Mouse (Mus musculus): ENCODE results near the gene Map4k1.

Gene Map4k1

DNA sequence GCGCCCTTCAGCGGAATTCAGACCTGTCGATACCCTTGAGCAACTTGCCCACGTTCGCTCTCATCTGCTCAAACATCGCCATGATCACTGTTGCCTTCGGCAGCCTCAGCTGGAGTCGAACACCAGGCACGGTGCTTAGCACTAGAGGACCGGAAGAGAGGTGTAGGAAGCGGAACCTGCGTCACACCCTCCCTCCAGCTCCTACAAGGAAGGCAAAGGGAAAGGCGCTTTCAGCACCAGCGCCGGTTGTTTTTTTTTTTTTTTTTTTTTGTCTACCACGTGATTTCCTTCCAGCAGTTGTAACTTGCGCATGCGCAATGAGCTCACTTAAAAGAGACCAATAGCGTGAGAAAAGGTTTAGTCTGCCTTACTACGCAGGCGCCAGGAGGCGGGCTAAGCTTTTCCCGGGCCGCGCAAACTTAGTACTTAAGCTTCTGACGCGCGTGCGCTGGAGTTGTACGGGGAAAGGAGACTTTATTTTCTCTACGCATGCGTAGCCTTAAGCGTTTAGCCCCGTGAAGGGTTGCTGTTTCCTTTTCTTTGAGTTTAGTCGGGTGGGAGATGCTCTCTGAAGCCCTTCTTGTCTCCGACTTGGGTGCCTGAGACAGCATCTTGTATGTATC, at the start of gene Map4k1, which contains the start of gene Eif3k:
Map4k1 (plus strand) TSS at position 400 of the 623 bp plus-strand sequence.
Eif3k (minus strand) TSS at position 214 of the 623 bp plus-strand sequence.
- peak; percentile 97 for DNase-seq

DNA sequence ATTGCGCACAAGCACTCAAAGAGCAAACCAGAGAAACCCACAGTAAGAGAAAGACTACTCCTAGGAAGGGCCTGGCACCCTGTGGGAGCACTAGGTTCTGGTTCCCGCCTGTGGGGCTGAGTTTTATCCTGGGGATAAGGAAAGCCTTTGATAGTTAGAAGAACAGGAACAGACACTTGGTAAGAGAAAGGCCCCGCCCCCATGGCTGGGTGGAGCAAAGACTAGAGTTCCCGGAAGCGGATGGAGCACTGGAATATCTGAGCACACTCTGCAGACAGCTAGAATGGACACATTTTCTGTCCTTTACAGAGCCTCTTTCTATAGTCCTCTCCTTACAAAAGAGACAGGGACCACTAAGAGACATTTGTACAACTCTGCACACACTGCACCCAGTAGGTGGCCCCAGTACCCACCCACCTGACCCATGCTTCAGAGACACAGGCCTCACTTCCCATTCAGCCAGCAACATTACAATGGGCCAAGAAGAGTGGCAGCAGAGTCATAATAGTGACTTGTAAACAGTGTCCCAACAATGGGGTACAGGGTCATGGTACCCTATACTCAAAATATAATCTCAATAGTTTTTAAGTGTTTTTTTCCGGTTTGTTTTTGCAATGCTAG, 49.3 kb upstream of the Map4k1 start:
- DNase-seq, result no peak

DNA sequence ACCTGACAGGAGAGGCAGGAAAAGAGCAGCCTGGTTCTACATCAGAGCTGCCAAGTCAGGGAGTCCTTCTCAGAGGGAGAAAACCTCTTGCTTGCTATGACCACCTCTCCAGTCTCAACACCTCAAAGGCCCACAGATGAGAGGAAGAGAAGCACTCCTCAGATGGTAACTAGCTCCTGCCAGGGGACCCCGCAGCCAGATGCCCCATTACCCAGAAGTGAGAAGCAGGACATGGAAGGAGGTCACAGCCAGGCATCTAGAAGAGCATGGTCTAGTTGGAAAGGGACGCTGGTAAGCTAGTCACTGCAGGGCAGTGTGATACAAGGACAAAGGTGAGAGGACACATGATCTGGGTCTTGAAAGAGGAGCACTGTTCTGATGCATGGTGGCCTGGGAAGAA, 48.0 kb upstream of the Map4k1 start:
- DNase-seq, result no peak

DNA sequence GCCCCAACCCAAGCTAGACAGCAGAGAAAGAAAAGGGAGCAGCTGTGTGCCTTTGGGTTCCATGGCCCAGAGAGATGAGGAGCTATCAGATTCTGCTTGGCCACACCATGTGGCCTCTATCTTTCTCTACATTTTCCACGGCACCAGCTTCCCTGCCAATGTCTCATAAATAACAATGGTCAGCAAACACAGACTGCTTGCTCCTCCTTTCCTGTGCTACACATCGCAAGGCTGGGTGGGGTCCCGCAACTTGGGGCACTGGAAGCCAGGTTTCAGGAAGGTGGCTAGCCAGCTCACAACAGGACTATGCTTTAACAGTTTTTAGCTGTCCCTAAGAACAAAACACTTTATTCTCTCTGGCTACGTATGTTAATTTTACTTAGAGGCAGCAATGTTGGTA, 45.1 kb upstream of the Map4k1 start:
- no peak for DNase-seq

DNA sequence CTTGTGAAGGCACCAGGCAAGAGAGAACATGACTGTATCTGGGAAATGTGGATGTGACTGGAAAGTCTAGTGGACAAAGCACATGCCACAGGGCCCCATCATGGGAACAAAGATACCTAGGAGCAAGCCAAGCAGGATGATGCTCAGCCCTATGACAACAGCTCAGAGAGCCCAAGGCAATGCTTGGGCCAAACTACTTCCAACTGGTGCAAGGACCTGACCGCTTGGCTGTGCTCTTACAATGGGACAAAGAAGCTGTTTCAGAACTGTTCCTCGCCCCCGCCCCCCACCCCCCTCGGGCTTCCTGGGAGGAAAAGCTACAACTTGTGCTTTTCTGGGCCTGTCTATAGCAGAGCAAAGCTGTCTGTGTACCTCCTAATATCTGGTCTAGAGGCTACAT, 43.2 kb upstream of the Map4k1 start:
- no peak for DNase-seq

DNA sequence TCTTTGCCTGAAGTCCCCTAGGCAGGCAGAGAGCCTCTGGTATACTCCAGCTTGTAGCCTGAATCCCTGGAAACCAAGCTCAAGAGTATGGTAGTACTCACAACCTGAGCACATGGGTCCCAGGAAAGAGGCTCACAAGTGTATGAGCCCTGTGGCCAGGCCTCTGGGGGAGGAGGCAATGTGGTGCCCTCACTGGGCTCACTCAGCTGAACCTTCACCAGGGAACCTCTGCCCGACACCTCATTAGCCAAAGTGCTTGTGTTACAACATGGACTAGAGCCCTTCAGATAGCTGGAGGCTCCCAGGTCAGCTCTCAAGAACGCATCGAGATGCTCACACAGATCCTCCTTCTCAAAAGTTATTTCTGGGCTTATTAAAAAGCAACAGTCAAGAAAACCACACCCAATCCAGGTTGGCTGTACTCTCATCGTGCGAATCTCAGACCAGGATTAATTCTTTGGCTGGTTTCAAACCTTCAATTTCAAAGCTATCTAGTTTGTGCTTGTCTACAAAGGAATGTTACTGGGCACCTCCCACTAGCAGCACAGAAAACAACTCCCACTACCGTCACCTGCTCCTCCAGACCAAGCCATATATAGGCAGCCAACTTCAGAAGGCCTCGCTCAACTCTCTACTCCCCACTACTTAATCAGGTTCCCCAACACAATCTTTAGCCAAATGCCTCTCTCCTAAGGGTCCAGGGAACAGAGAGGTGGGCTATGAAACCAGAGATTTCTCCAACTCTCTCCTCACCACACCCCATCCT, 42.2 kb upstream of the Map4k1 start:
- DNase-seq, result no peak

DNA sequence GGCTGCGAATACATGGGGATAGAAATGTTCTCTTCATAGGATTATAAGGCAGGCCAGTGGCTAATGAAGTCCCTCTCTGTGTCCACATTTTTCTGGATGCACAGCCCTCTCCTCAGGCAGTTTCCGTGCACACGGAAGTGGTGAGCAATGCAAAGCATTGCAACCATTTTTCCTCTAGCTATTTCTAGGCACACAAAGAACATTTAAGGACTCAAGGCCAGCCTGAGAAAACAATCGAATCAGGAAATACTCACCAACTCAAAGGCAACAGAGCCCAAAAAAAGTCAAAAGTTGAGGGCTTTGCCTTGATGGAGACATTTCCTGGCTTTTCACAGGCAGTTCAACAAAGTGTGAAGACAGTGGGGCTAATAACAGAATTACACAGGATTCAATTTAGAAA, 40.7 kb upstream of the Map4k1 start:
- no peak for DNase-seq

DNA sequence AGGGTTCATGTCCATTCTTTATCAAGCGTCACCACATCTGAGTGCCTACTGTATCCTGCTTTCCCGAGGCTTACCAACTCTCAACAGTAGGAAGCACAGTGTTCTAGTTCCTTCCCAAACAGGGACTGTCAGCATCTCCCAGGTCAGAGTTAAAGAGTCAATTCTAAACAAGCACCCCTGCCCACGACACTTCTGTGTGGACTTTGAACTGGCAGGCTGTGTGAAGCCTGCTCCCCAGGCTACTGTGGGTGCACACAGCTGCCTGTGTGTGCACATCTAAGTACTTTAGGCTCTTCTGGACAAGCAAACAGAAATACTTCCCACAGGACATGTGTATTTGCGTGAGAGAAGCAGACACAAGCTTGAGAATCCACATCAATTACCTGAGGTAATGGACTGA, 40.3 kb upstream of the Map4k1 start:
- no peak for DNase-seq

DNA sequence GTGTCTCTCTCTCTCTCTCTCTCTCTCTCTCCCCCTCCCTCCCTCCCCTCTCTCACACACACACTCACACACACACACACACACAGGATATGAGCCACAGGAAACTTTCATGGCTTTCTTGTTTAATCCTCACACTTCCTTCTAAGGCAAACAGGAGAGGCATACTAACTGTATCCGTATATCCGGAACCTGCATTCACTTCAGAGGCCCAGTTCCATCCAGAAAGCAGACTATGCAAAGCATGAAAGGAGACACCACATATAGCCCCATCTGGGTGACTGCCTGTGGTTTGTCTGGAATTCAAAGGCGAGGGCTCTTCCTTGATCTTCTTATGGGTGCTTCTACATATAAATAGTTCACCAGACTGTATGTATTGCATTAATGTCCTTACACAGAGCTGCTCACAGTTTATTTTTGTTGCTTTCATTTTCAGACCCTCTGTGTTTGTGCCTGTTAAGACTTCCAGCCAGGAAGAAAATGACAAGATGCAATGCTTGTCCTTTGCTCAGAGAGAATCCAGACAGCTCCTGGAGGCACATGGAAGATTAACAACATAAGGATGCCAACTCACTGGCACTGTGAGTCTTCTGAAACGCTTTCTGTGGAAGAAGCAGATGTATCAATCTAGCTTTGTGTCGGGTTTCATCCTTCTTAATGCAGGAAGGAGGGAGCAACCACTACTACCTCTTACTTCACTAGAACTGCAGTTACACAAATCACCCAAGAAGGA, 38.2 kb upstream of the Map4k1 start:
- DNase-seq, result no peak

DNA sequence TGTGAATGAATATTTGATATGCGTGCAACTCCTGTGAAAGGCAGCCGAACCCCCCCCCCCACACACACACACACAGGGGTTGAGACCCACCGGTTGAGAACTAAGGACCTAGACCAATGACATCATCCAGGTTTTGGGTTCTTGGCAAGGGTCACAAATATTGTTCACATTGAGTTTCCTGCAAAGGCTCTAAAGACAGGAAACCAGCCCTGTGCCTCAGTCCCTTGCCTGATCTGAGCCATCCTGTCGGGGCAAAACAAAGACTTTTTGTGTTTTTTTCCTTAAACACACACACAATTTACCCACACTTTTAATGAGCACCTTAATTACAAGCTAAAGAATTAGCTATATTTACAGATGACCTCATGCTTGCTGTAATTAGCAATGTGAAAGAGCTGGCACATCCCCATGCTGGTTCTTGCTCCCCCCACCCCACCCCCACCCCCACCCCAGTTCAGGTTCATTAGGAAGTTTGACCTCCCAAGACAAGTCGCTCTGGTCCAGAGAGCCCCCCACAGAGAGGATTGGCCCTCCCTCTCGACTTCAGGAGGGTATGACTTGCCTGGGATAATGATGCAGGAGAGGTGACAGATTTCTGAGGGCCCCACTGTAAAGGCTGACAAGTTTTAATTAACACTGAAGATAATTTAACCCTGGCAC, 37.0 kb upstream of the Map4k1 start:
- no peak for DNase-seq

- no peak for DNase-seq
These were observed 36.2 kb upstream of the Map4k1 start for GRCm38 (mm10) chr7:28945416-28946270.

- no peak for DNase-seq
These were observed 35.6 kb upstream of the Map4k1 start for GRCm38 (mm10) chr7:28946271-28946610.

- DNase-seq, result no peak
These were observed 33.1 kb upstream of the Map4k1 start for GRCm38 (mm10) chr7:28948746-28949145.

DNA sequence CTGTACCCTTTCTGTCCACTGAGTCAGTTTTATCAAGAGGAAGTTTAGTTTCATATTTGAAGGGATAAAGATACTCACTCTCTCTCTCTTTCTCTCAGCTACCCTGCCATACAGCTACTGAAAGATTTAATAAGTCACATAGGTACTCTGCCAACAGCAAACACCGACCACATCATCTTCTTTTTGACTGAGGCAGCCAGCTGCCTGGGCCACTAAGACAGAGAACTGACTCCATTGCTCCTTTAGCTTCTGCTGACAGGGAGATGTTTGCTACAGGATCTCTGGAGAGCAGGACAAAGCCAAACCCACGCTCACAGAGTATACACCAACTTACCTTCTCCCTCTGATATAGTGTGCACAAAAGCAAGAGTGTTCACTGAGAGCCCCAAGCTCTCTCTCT, 32.6 kb upstream of the Map4k1 start:
- no peak for DNase-seq

DNA sequence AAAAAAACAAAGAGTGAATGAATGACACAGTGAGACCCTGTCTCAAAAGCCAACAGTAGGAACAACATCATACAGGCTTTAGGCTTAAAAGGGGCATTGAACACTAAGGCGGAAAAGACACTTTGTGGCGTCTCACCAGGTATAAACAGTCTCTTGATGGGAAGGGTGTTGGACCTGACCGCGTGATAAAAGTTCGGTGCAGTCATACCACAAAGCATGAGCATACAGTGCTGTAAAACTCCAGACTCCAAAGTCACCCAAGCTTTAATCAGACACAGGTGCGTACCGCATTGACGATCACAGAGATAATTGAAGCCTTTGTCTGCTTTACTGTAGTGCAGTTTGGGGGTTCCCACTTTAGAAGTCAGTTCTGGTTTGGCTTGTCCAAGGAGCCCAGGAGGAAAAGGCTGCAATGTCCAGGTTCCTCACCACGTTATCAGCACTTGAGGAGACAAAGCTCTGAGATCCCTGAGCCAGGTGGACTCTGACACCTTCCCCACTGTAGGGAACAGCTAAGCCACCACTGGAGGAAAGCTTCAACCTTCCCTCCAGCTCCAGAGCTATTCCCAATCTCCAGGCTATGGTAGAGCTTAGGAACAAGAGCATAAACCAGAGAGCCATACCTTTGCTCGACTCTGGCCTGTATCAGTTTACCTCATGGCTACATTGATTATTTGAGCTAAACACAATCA, 31.4 kb upstream of the Map4k1 start:
- no peak for DNase-seq

GRCm38 (mm10) chr7:28951764-28952163, 30.1 kb upstream of the Map4k1 start:
- DNase-seq, result no peak

GRCm38 (mm10) chr7:28952786-28953185, 29.1 kb upstream of the Map4k1 start:
- DNase-seq, result no peak

GRCm38 (mm10) chr7:28953476-28954376, 28.1 kb upstream of the Map4k1 start:
- DNase-seq, result no peak

DNA sequence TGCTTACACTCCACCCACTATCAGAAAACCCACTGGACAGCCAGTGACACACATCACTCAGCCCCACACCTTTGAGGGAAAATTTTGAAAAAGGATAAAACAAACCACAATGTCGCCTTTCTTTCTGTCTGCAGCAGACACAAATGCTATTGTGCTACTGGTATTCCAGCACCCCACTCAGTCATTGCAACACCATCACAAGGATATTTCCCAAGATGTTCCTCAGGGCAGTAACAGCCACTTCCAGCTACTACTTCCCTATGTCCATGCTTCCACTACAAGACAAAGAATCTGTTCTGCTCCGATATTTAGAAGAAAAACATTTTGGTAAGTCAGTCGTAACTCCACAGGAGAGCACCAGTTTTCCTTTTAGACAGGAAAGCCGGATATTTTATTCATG, 27.1 kb upstream of the Map4k1 start:
- DNase-seq, result no peak

DNA sequence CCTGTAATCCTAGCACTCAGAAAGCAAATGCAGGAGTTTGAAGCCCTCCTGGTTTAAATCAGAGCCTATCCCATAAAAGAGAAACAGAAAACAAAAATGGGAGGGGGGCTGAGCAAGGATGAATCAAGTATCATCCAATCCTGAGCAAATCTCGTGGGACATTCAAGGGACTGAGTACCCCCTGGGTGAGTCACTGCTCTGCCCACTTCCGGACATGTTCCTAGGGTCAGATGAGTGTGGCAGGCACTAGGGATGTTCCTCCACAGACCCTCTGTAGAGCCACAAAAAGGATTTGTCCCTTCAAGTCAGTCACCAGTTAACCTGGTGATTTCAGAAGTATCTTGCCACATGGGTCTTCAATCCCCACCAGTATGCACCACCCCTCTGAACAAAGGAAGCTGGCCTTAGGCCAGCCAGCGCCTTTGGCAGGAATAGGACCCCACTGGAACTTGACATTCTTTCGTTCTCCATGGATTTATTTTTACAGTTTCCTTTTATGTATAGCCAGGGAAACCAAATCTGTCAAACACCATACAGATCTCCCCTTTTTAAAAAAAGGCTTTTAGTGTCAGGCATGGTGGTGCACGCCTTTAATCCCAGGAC, 26.5 kb upstream of the Map4k1 start:
- DNase-seq, result no peak

All from cerebellum, postnatal 14 days (tissue).